Mouse (Mus musculus) ovary, postnatal 14 days (tissue): ENCODE data around the gene C530008M17Rik.

ENCODE experiments used
- DNase-seq: peaks from one replicate; pipeline ENCODE4 v3.0.0; 2022; ENCODE audit warnings: low spot score

The C530008M17Rik gene

DNA sequence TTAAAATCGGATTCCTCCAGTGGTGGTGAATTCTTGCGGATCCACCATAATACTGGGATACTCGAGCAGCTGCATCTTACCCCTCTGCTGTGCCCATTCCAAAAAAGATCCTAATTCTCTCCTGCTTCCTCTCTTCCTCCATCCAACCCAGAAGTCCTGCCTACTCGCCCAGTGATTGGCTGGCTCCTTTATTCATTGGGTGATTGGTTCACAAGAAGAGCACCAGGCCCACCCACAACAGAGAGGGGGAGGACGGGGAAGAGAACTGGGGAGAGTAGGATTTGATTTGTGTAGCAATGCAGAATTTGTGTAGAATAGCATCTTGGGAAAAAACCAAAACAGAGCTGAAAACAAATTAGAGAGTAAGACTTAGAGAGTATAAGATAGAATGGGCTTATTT lies 180.7 kb downstream of the C530008M17Rik start:
- no peak for DNase-seq

DNA sequence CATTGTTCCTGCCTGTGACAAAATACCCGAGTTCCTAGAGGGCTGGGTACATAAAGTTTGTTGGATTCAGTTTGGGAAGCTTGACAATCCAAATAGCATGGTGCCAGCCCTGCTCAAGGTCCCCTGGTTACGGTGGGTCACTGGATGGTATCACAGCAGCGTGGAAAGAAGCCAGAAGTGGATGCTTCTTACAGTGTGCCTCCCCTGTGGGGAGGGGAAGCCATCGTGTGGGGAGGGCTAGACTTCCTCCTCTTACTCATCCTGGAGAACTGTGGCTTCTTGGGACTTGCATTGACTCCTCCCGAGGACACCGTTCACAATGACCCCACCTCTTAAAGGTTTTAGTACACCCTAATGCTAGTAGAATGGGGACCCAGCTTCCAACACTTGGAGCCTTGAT lies 183.5 kb downstream of the C530008M17Rik start:
- no peak for DNase-seq

- no peak for DNase-seq
Measured at GRCm38 (mm10) chr5:76841859-76842258, 185.5 kb downstream of the C530008M17Rik start.

- peak; percentile 62 for DNase-seq
Measured at GRCm38 (mm10) chr5:76843448-76843847, 187.1 kb downstream of the C530008M17Rik start.

DNA sequence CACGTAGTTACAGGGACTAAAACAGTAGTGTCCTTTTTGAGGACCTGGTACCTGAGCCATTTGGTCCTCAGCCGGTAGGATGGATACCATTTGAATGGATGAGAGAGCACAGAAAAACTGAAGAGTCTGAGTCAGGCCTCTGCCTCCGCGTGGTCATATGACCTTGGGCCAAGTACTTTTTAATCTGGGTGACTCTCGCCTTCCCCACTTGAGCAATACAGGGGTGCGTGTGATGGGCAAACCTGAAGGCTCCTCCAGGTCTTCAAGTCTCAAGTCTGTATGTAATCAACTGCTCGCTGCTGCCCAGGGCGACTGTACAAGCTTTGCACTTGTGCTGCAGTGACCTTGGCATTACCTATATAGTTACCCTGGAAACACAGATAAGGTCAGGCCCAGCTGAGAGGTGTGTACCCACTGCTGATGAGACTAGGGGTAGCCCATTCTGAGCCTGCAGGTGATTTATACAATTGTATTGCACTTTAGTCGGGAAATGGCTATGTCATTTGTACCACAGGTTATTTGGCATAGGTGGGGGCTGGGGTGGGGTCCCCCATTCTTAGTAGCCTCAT lies 187.6 kb downstream of the C530008M17Rik start:
- DNase-seq, result no peak

DNA sequence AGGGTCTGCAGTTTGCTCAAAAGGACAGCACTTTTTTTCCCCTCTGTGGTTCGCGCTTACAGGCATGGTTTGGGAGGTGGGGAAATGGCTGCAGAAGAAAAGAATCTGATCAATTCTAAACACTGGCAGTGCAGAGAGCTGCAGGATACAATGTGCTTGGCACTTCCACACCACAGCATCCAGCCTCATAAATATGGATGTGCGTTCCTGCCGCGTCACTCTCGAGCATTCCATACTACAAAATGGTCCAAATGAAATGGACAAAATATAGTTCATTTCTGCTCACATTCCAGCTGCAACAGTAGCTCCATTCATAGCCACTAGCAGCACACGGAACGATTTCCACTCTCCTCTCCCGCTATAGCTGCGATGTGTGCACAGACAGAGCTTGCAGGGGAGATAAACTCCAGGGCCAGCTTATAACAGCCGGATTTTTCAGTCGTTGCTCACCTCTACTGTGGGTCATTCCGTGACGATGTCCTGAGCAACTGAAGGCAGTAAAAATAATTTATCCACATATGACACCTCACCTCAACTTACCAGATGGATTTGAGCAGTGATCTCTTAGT lies 188.4 kb downstream of the C530008M17Rik start:
- no peak for DNase-seq

DNA sequence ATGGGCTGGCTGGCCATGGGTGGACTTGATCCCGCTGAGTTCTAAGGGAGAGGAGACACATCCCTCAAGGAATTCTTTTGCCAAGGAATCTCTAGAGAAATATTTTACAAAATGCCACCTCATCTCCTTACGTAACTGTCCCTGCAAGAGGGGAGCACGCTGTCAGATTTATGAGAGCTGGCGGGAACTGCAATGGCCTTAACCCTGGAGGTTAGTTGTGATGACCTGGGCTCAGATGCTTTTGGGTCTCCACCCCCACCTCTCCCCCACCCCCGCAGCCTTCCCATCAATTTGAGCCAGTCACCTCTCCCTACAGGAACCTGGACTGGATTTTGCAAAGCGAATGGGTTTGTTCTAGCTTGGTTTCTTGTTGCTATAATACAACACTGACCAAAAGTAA lies 190.8 kb downstream of the C530008M17Rik start:
- DNase-seq, result no peak

GRCm38 (mm10) chr5:76851316-76851715 lies 195.0 kb downstream of the C530008M17Rik start:
- DNase-seq, result no peak

GRCm38 (mm10) chr5:76853549-76853948 lies 197.2 kb downstream of the C530008M17Rik start:
- DNase-seq, result peak; percentile 63

GRCm38 (mm10) chr5:76855829-76856600 lies 199.7 kb downstream of the C530008M17Rik start:
- DNase-seq, result no peak

GRCm38 (mm10) chr5:76857103-76858015 lies 201.0 kb downstream of the C530008M17Rik start:
- no peak for DNase-seq

- no peak for DNase-seq
Measured at GRCm38 (mm10) chr5:76858444-76858843, 202.1 kb downstream of the C530008M17Rik start.

- no peak for DNase-seq
Measured at GRCm38 (mm10) chr5:76866819-76867218, 210.5 kb downstream of the C530008M17Rik start.

GRCm38 (mm10) chr5:76868693-76869286 lies 212.5 kb downstream of the C530008M17Rik start:
- peak; percentile 21 for DNase-seq

GRCm38 (mm10) chr5:76869553-76869952 lies 213.2 kb downstream of the C530008M17Rik start:
- DNase-seq, result no peak

DNA sequence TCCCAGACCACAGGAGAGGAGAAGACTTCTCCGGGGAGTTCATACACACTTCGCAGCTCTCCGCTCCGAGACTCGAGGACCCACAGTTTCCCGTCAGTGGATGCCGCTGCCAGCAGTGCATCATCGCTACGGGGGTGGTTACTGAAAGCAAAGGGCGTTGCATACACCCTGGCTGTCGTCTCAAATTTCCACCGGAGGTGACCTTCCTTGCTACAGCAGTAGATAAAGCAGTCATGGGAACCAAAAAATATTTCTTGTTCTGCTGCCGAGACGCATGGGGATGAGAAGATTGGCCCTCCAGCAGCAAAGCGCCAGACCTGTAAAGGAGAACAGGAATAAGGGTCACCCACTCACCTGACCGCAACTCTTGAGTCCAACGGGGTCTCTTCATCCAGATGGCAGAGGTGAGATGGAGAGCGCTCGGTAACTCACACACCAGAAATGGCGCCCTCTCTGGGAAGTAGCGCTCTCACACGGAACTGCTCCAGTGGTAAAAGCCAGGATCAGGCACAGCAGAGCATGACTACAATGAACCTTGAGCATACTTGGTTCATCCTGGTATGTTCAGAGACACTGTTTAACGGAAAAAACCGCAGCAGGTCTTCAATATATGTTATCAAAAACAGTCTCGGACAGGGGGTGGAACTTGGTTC lies 219.9 kb downstream of the C530008M17Rik start:
- DNase-seq, result no peak

GRCm38 (mm10) chr5:76884107-76884506 lies 227.8 kb downstream of the C530008M17Rik start:
- no peak for DNase-seq

DNA sequence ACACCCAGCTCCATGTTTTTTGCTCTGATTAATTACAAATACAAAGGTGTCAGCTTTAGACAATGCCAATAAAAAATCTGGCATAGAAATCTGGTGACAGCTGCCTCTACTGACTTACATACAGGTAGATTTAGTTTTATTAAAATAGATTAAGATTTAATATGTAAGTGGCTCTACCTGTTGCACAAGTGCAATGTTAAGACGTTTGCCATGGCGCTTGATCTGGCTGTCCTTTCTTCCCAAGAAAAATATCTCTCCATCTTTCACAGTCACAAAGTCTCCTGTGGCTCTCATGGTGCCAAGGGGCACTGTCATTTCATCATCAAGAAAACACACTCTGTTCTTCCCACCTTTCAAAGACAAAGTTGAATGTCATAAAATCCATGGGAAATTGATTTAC lies 230.7 kb downstream of the C530008M17Rik start:
- no peak for DNase-seq

GRCm38 (mm10) chr5:76892608-76893007 lies 236.3 kb downstream of the C530008M17Rik start:
- DNase-seq, result no peak

DNA sequence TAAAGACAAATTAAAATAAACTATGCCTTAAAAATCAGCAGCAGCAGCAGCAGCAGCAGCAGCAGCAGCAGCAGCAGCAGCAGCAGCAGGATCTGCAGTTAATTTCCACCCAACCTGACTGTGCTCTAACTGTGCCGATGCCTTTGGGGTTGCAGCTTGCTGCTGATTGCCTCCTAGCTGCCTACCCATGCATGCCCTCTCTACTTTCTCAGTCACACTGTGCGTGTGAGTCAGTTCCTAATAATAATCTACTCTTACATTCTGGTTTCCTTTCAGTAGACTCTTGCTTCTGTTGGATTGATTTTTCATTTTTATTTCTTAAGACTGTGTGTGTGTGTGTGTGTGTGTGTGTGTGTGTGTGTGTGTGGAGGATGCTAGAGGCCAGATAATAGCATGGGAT lies 236.8 kb downstream of the C530008M17Rik start:
- no peak for DNase-seq

GRCm38 (mm10) chr5:76902131-76902530 lies 245.8 kb downstream of the C530008M17Rik start:
- DNase-seq, result no peak
